Mouse (Mus musculus): ENCODE data around the gene Lrrc43. TPM values are rescaled to one million over a fixed set of nuclear protein-coding genes. Genes with fewer than 3 reads are reported as not detected.
A peak's percentile ranks its signal among the peaks of the same experiment; 100 is the strongest.

Gene Lrrc43
- polyA plus RNA-seq (2016; fragmentation: Nextera tagmentation; extraction: Ambion mirVana) = not detected in 2 replicates

DNA sequence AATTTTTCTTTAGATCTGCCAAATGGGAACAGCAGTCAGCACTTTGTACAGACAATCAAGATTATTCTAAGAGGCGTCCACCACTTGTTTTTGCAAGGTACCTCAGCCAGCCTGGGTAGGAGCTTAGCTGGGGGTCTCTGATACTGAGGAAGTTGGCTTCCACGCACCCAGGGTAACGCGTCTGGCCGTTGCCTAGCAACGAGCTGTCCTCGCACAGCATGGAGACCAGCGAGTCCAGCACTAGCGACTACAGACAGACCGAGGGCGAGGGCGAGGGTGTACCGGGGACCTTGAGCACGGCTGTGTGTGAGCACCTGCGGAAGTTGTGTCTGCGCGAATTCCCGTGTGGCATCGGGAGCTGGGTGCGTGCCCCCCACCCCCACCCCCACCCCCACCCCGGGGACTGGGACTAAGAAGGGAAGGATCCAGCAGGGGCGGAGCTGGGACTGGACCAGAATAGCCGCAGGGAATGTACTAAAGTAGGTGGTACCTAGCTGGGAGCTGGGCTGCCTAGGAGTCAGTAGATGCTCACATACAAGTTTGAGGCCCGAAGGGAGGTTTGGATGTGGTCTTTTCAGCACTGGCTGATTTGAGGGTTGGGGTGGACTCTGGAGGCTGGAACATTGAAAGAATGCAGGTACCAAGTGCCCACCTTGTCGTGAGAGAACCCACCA, at the start of gene Lrrc43, which contains the start of gene Il31:
Lrrc43 (plus strand) TSS at position 194 of the 674 bp plus-strand sequence.
Il31 (minus strand) TSS at position 378 of the 674 bp plus-strand sequence.
- peaks cover 14% of the 10 kb centered on the region for H3K4me1 ChIP-seq
- WGBS = 9% methylated on average over 25 of the region's 25 CpGs
- DNase-seq (ENCODE audit: extremely low spot score, low spot score) = peak; percentile 43
- H3K36me3 ChIP-seq (replicated peaks) = no peaks in the 10 kb centered on the region
- H3K4me3 ChIP-seq = peak within 1 kb of the TSS; percentile 48
- H3K27ac ChIP-seq = no peak within 1 kb of the TSS
- no peaks in the 10 kb centered on the region for H3K9me3 ChIP-seq
- H3K27me3 ChIP-seq (ENCODE audit: poor library complexity, severe bottlenecking) = peaks cover 3% of the 10 kb centered on the region; the same call in 1 of the 2 replicates

DNA sequence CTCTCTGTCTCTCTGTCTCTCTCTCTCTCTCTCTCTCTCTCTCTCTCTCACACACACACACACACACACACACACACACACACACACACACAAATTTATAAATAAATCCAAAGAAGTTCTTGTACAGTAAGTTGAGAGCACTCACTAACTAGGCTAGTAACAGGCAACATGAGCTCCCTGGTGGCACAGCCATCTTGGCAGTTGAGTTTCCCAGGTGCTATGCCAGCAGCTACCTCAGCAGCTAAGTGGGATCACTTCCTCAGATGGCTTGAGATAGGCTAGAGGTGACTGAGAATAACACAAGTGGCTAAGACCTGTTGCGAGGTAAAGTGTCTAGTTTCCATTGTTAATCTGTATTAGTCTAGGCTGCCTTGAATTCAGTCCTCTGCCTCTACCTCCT, 49.8 kb upstream of the Lrrc43 start:
- H3K36me3 ChIP-seq (replicated peaks) = peaks cover 35% of the 10 kb centered on the region
- 82% methylated on average over 1 of the region's 1 CpGs for WGBS
- no peak overlapping the region for H3K27ac ChIP-seq
- no peaks in the 10 kb centered on the region for H3K9me3 ChIP-seq
- H3K4me3 ChIP-seq = no peak overlapping the region
- H3K4me1 ChIP-seq = peaks cover 11% of the 10 kb centered on the region
- no peaks in the 10 kb centered on the region for H3K27me3 ChIP-seq (ENCODE audit: poor library complexity, severe bottlenecking)
- no peak for DNase-seq (ENCODE audit: extremely low spot score, low spot score)

DNA sequence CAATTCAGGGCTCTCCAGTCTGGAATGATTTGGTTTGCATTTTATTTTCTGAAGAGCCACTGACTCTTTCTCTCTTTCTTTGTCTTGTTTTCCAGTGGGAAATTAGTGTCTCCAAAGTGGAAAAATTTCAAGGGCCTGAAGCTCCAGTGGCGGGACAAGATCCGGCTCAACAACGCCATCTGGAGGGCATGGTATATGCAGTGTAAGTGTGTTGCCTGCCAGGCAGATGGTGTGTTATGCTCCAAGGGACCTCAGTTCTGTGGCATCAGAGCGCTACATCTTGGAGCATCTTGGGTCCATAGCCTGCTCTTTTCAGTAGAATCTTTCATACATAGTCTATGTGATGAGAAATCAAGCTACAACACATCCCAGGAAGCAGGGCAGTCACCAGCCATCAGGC, 49.2 kb upstream of the Lrrc43 start:
- Histone ChIP-seq H3K27ac (no peak overlapping the region), H3K9me3 (no peaks in the 10 kb centered on the region), H3K4me1 (peaks cover 11% of the 10 kb centered on the region), H3K4me3 (no peak overlapping the region), H3K27me3 (ENCODE audit: poor library complexity, severe bottlenecking) (no peaks in the 10 kb centered on the region), H3K36me3 (replicated peaks) (peaks cover 40% of the 10 kb centered on the region)
- WGBS = 86% methylated on average over 4 of the region's 4 CpGs
- no peak for DNase-seq (ENCODE audit: extremely low spot score, low spot score)

DNA sequence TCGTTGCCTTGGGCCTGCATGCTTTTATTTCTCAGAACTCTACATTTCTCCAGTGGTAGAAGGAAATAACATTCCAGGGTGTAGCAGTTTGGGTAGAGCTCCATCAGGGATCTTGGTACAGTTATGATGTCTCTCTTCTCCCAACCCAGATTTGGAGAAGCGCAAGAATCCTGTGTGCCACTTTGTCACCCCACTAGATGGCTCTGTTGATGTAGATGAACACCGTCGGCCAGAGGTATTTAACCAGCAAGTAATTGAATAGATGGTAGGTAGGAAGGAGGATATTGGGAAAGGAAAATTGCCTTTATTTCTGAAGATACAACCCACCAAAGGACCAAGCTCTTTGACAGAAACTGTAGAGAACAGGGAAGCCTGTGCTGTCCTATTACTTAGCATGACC, 48.4 kb upstream of the Lrrc43 start:
- Histone ChIP-seq H3K4me1 (peaks cover 10% of the 10 kb centered on the region), H3K27ac (no peak overlapping the region), H3K4me3 (no peak overlapping the region), H3K9me3 (no peaks in the 10 kb centered on the region), H3K27me3 (ENCODE audit: poor library complexity, severe bottlenecking) (no peaks in the 10 kb centered on the region), H3K36me3 (replicated peaks) (peaks cover 47% of the 10 kb centered on the region)
- DNase-seq (ENCODE audit: extremely low spot score, low spot score) = no peak
- 74% methylated on average over 4 of the region's 4 CpGs for WGBS

DNA sequence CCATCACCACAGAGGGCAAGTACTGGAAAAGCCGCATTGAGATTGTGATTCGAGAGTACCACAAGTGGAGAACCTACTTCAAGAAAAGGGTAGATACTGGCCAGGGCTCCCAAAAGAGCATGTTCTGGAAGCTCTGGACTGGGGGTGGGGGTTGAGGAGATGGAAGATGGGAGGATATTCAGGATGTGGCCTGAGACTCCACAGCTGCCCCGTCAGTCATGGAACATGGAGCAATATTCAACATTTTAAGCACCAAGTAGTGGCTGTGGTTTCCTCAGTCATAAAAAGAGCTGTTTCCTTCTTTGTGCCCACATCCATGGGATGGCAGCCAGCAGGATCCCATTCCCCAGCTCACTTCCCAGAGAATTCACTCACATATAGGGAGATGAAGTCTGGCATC, 46.8 kb upstream of the Lrrc43 start:
- Histone ChIP-seq H3K27ac (no peak overlapping the region), H3K36me3 (replicated peaks) (peaks cover 62% of the 10 kb centered on the region), H3K27me3 (ENCODE audit: poor library complexity, severe bottlenecking) (no peaks in the 10 kb centered on the region), H3K4me3 (no peak overlapping the region), H3K9me3 (no peaks in the 10 kb centered on the region), H3K4me1 (no peaks in the 10 kb centered on the region)
- 90% methylated on average over 3 of the region's 3 CpGs for WGBS
- no peak for DNase-seq (ENCODE audit: extremely low spot score, low spot score)

DNA sequence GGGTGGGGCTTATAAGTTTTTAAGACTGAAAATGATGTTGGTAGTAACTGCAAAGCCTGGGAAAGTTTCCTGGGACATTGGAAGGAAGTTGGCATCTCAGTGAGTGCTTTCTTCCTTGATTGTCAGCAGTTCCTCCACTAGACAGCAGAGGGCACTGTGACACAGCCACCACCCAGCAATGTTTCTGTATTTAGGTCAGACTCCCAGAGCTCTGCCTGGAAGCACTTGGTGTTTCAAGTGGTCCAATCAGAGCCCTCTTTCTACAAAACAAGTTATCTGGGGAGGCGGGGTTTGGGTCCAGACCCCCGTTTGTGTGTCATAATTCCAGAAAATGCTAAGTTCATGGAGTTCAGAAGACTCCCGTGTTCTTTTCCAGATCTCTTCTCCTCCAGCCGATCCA, 45.0 kb upstream of the Lrrc43 start:
- Histone ChIP-seq H3K4me1 (no peaks in the 10 kb centered on the region), H3K27me3 (ENCODE audit: poor library complexity, severe bottlenecking) (no peaks in the 10 kb centered on the region), H3K27ac (no peak overlapping the region), H3K9me3 (no peaks in the 10 kb centered on the region), H3K4me3 (no peak overlapping the region), H3K36me3 (replicated peaks) (peaks cover 78% of the 10 kb centered on the region)
- peak; percentile 70 for DNase-seq (ENCODE audit: extremely low spot score, low spot score)
- WGBS = 50% methylated on average over 4 of the region's 4 CpGs

DNA sequence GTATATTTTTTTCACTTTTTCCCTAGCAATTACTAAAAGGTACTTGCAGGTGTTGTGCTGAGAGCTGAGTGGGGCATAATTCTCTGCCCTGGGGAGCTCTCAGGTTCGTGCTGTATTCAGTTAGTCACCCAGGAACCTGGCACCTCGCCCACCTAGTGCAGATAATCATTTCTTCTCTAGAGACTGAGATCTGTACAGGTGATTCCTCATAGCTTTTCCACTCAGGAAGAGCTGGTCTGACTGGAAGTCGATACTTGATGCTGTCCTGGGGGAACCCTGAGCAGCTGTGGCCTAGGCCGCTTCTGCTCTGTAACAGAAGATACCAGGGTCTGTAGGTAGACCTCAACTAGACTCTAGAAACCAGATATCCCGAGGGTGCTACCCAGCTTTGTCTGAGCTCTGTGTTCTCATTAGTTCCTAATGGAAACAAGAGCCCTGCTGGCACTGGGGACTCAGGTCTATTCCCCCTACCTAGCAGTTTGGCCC, 44.2 kb upstream of the Lrrc43 start:
- H3K4me3 ChIP-seq = no peak overlapping the region
- no peak overlapping the region for H3K27ac ChIP-seq
- no peaks in the 10 kb centered on the region for H3K4me1 ChIP-seq
- H3K36me3 ChIP-seq (replicated peaks) = peaks cover 86% of the 10 kb centered on the region
- H3K9me3 ChIP-seq = no peaks in the 10 kb centered on the region
- no peaks in the 10 kb centered on the region for H3K27me3 ChIP-seq (ENCODE audit: poor library complexity, severe bottlenecking)
- no peak for DNase-seq (ENCODE audit: extremely low spot score, low spot score)
- WGBS = 92% methylated on average over 5 of the region's 5 CpGs

DNA sequence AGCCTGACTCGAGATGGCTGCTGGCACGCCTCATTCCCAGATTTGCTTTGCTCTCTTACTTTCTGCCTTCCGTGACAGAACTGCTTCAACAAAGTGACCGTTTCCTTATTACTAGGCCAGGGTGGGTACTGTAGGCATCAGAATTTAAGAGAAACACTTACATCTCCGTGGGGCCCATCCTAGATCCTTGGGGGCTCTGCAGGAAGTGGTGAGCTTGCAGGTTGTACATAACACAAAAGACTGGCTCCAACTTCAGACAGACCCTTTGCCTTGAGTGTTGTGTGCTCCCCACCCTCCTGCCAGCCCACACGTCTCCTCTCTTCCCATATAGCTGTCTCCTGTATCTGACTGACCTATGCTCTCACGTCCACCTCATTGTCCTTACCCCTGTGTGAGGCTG, 37.2 kb upstream of the Lrrc43 start:
- H3K9me3 ChIP-seq = no peaks in the 10 kb centered on the region
- H3K27ac ChIP-seq = no peak overlapping the region
- H3K4me3 ChIP-seq = no peak overlapping the region
- 93% methylated on average over 7 of the region's 7 CpGs for WGBS
- H3K36me3 ChIP-seq (replicated peaks) = peaks cover 94% of the 10 kb centered on the region
- DNase-seq (ENCODE audit: extremely low spot score, low spot score) = no peak
- no peaks in the 10 kb centered on the region for H3K27me3 ChIP-seq (ENCODE audit: poor library complexity, severe bottlenecking)
- H3K4me1 ChIP-seq = no peaks in the 10 kb centered on the region

DNA sequence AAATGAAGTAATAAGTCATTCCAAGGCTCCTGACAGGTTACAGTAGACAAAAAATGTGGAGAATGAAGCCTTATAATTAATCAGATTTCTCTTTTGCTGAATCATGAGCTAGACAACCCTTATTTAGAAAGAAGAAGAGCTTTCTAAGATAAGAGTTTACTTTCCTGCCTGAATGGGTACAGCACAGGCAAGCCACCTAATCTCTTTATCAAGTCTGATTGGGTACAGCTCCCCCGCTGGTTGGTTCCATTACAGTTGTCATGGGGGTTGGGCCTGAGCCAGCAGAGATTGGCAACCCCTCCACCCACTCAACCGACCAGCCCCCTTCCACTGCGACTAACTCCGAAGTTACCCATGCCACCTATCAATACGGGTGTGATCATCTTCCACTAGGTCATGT, 27.7 kb upstream of the Lrrc43 start:
- peaks cover 13% of the 10 kb centered on the region for H3K36me3 ChIP-seq (replicated peaks)
- H3K27me3 ChIP-seq (ENCODE audit: poor library complexity, severe bottlenecking) = no peaks in the 10 kb centered on the region
- no peaks in the 10 kb centered on the region for H3K4me1 ChIP-seq
- H3K9me3 ChIP-seq = no peaks in the 10 kb centered on the region
- no peak overlapping the region for H3K27ac ChIP-seq
- no peak for DNase-seq (ENCODE audit: extremely low spot score, low spot score)
- no peak overlapping the region for H3K4me3 ChIP-seq
- 62% methylated on average over 5 of the region's 5 CpGs for WGBS

DNA sequence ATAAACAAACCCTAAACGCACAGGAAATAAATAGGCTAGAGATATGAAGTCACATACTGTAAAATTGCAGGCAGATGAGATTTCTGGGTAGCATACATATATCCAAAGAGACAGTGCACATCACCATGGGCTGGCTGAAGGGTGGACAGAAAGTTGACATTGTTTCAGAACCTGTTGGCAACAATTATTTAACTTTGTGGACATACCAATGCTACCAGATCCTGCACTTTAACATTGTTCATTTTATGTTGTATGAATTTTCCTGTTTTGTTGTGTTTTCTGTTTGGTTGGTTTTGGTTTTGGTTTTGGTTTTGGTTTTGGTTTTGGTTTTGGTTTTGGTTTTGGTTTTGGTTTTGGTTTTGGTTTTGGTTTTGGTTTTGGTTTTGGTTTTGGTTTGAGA, 24.5 kb upstream of the Lrrc43 start:
- H3K4me3 ChIP-seq = no peak overlapping the region
- H3K27me3 ChIP-seq (ENCODE audit: poor library complexity, severe bottlenecking) = no peaks in the 10 kb centered on the region
- DNase-seq (ENCODE audit: extremely low spot score, low spot score) = no peak
- WGBS = 90% methylated on average over 1 of the region's 1 CpGs
- no peak overlapping the region for H3K27ac ChIP-seq
- no peaks in the 10 kb centered on the region for H3K9me3 ChIP-seq
- H3K36me3 ChIP-seq (replicated peaks) = no peaks in the 10 kb centered on the region
- H3K4me1 ChIP-seq = no peaks in the 10 kb centered on the region

DNA sequence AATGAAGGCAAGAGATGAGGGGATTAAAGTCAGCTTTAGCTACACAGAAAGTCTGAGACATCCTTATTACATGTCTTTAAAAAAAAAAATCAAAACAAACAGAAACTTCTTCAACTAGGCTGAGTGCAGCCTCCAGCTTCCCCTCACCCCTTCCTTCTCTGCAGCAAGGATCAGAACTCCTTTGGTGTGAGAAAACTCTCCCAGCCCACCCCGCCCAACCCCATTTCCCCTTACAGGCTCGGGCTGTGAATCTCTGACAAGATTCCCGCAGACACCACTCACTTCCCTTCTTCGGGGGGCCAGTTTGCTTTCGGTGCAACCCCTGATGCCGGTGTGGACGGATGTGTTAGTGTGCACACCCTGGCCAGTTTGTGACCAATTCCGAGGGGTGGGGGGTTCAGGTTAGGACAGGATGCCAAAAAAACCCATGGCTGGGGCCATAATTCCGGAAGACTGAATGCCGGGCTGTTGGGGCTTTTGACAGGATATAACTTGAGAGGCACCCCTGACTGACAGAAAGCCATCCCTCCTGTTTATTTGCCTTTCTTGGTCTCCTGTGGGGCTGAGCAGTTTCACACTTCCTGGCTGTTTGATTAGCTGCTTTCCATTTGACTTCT, 18.2 kb upstream of the Lrrc43 start:
- no peaks in the 10 kb centered on the region for H3K9me3 ChIP-seq
- no peak overlapping the region for H3K27ac ChIP-seq
- H3K4me3 ChIP-seq = no peak overlapping the region
- H3K27me3 ChIP-seq (ENCODE audit: poor library complexity, severe bottlenecking) = no peaks in the 10 kb centered on the region
- 73% methylated on average over 10 of the region's 10 CpGs for WGBS
- no peak for DNase-seq (ENCODE audit: extremely low spot score, low spot score)
- no peaks in the 10 kb centered on the region; the same call in 1 of the 2 replicates for H3K4me1 ChIP-seq
- H3K36me3 ChIP-seq (replicated peaks) = no peaks in the 10 kb centered on the region

DNA sequence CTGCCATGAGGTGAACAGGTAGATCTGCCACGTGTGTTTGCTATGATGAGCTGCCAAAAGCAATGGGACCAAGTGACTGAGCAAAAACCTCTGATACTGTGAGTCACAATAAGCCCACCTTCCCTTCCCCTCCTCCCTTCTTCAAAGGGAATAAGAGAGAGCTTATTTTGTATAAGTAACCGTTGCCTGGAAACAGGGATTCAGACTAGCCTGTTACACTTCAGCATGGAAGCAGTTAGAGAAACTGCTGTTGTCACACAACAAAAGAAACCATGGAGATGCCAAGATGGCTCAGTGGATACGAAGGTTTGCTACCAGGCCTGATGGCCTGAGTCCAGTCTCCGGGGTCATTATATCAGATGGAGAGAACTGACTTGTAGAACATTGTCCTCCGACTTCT, 15.3 kb upstream of the Lrrc43 start:
- Histone ChIP-seq H3K27me3 (ENCODE audit: poor library complexity, severe bottlenecking) (no peaks in the 10 kb centered on the region), H3K27ac (no peak overlapping the region), H3K9me3 (no peaks in the 10 kb centered on the region), H3K36me3 (replicated peaks) (no peaks in the 10 kb centered on the region), H3K4me3 (no peak overlapping the region), H3K4me1 (no peaks in the 10 kb centered on the region; the same call in 1 of the 2 replicates)
- WGBS = 79% methylated on average over 5 of the region's 5 CpGs
- DNase-seq (ENCODE audit: extremely low spot score, low spot score) = no peak

DNA sequence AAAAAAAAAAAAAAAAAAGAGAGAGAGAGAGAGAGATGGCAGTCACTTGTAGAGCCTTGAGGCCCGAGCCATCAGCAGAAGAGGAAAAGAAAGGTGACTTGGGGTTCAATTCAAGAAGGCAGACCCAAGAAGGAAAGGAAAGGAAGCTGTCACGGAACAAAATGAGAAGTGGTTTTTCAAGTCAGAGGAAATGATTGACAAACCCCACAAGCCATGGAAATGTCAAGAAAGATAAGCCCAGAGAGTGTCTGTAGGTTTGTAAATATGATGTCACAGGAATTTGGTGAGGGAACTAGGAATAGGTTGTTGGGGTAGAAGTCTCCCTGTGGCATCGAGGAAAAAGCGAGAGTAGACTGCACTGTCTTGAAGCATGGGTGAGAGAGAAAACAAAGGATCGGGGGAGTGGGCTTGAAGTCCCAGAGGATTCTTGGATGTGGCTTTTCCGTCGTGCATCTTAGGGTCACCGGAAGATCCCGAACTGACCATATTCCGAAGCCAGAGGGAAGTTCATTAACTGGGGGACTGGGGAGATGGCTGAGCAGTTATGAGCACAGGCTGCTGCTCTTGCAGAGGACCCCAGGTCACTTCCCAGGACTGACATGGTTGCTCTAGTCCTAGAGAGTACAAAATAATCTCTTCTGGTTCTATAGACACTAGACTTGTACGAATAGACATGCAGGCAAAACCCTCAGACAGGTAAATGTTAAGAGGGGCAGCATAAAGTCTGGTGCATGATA, 1.3 kb upstream of the Lrrc43 start:
- Histone ChIP-seq H3K4me3 (no peak overlapping the region), H3K27ac (no peak overlapping the region), H3K9me3 (no peaks in the 10 kb centered on the region), H3K36me3 (replicated peaks) (no peaks in the 10 kb centered on the region), H3K27me3 (ENCODE audit: poor library complexity, severe bottlenecking) (peaks cover 3% of the 10 kb centered on the region; the same call in 1 of the 2 replicates), H3K4me1 (peaks cover 14% of the 10 kb centered on the region)
- DNase-seq (ENCODE audit: extremely low spot score, low spot score) = no peak
- 87% methylated on average over 11 of the region's 11 CpGs for WGBS

All from forebrain, embryonic 10.5 days (tissue).